Mouse (Mus musculus): ENCODE measurements around the gene Cap2. TPM values are rescaled to one million over a fixed set of nuclear protein-coding genes. Genes with fewer than 3 reads are reported as not detected.

The Cap2 gene
- polyA plus RNA-seq, 1 experiment from 2014 or later: 6.3 TPM

DNA sequence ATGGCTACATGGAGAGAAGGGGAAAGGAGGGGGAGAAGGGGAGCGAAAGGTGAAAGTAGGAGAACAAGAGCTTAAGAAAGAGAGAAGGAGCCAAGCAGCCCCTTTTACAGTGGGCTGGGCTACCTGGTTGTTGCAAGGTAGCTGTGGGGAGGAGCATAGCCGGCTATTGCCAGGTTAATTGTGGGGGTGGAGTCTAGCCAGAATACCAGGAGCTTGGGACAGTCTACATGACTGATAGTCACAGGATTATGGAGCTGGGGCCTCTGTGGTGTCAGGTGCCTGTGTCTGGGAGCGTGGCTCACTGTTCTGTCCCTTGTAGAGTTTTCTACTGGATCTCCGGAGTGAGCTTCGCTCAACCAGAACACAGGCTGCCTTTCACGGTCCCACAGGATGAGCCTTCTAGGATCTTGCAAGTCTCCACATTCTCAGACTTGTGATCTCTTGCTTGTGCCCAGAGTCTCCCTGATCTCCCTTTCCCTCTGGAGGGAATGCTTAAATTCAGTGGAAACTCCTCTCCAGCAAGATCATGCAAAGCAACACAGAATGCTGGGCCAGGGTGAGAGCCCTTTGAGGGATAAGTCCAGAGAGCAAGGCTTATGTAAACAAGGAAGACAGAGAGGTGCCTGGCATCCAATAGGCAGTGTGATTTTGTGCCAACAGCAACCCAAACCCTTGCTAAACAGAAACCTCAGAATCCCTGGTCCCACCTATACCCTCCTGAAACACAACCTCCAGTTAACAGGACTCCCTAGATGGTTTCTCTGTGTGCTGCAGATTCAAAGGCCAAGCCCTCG, 119.5 kb downstream of the Cap2 start:
- H3K9ac ChIP-seq: no peak overlapping the region
- no peak overlapping the region for H3K4me2 ChIP-seq
- no peaks in the 10 kb centered on the region for H3K9me3 ChIP-seq
- H3K4me3 ChIP-seq: no peak overlapping the region
- no peak for ATAC-seq (ENCODE audit: low FRiP score)
- WGBS: 84% methylated on average over 7 of the region's 7 CpGs
- H3K36me3 ChIP-seq: no peaks in the 10 kb centered on the region
- H3K27me3 ChIP-seq: no peaks in the 10 kb centered on the region
- H3K4me1 ChIP-seq (replicated peaks): peaks cover 6% of the 10 kb centered on the region
- no peak overlapping the region for H3K27ac ChIP-seq

- Histone ChIP-seq H3K4me3 (no peak overlapping the region), H3K9me3 (no peaks in the 10 kb centered on the region), H3K36me3 (no peaks in the 10 kb centered on the region), H3K27ac (no peak overlapping the region), H3K27me3 (no peaks in the 10 kb centered on the region), H3K9ac (no peak overlapping the region), H3K4me1 (replicated peaks) (0 out of 2 replicates have a peak, but pooled peaks cover 5% of the 10 kb centered on the region), H3K4me2 (no peak overlapping the region)
- ATAC-seq (ENCODE audit: low FRiP score): no peak
- WGBS: 92% methylated on average over 9 of the region's 9 CpGs
These were observed 125.0 kb downstream of the Cap2 start for GRCm38 (mm10) chr13:46626608-46627007.

GRCm38 (mm10) chr13:46627841-46628240, 126.2 kb downstream of the Cap2 start:
- H3K27ac ChIP-seq: no peak overlapping the region
- H3K4me3 ChIP-seq: no peak overlapping the region

DNA sequence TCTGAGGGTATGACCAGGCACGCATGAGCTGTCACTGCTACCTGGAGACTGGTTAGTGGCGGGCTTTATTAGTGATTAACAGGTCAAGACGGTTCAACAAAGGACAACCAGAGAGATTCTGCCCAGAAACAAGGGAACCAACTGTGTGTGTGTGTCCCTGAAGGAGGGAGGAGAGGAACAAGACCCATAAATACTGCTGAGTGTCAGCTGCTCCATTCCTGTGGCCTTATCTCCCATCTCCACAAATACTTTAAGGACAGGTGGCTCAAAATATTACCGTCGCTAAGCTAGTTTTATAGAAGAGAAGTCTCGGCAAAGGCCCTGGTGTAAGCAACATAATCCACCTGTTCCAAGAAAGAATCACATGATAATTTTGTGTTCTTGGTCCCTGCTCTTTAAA, 127.7 kb downstream of the Cap2 start:
- Histone ChIP-seq H3K9ac (no peak overlapping the region), H3K9me3 (no peaks in the 10 kb centered on the region), H3K27ac (no peak overlapping the region), H3K36me3 (no peaks in the 10 kb centered on the region), H3K4me1 (replicated peaks) (peaks cover 22% of the 10 kb centered on the region), H3K4me2 (no peak overlapping the region), H3K4me3 (no peak overlapping the region), H3K27me3 (no peaks in the 10 kb centered on the region)
- ATAC-seq (ENCODE audit: low FRiP score): no peak
- WGBS: 87% methylated on average over 6 of the region's 6 CpGs

More at GRCm38 (mm10) chr13:46627841-46628240, 126.2 kb downstream of the Cap2 start:
- Histone ChIP-seq H3K27me3 (no peaks in the 10 kb centered on the region), H3K36me3 (no peaks in the 10 kb centered on the region), H3K9ac (no peak overlapping the region), H3K4me1 (replicated peaks) (0 out of 2 replicates have a peak, but pooled peaks cover 8% of the 10 kb centered on the region), H3K9me3 (no peaks in the 10 kb centered on the region), H3K4me2 (no peak overlapping the region)
- ATAC-seq (ENCODE audit: low FRiP score): no peak
- 74% methylated on average over 10 of the region's 10 CpGs for WGBS

DNA sequence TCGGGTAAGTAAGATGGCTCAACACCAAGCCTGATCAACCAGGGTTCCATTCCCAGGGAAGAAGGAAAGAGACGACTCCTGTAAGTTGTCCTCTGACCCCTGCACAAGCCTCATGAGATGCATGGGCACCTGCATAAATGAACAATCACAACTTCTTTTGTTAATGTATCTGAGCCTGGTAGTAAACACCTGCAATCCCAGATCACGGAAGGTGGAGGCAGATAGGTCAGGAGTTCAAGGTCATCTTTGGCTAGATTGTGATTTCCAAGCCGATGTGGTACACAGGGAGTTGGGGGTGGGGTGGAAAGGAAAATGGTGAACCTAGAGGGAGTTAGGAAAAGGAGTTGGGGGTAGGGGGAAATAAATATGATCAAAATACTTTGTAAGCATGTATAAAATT, 131.1 kb downstream of the Cap2 start:
- 0 out of 2 replicates have a peak overlapping the region, but pooled peaks have one; percentile 82 for H3K27ac ChIP-seq
- WGBS: 63% methylated on average over 4 of the region's 4 CpGs
- no peaks in the 10 kb centered on the region for H3K27me3 ChIP-seq
- no peak overlapping the region for H3K9ac ChIP-seq
- H3K4me2 ChIP-seq: no peak overlapping the region
- no peak overlapping the region for H3K4me3 ChIP-seq
- H3K9me3 ChIP-seq: no peaks in the 10 kb centered on the region
- H3K36me3 ChIP-seq: 0 out of 2 replicates have a peak, but pooled peaks cover 4% of the 10 kb centered on the region
- ATAC-seq (ENCODE audit: low FRiP score): no peak
- H3K4me1 ChIP-seq (replicated peaks): peaks cover 23% of the 10 kb centered on the region

- peak overlapping the region; percentile 82 for H3K27ac ChIP-seq
- ATAC-seq (ENCODE audit: low FRiP score): peak; percentile 89
- peak overlapping the region; percentile 47 for H3K4me2 ChIP-seq
- peak overlapping the region; percentile 24 for H3K4me3 ChIP-seq
- 26% methylated on average over 18 of the region's 18 CpGs for WGBS
- H3K9me3 ChIP-seq: no peaks in the 10 kb centered on the region
- H3K9ac ChIP-seq: peak overlapping the region; percentile 49
- 0 out of 2 replicates have a peak, but pooled peaks cover 4% of the 10 kb centered on the region for H3K36me3 ChIP-seq
- H3K27me3 ChIP-seq: no peaks in the 10 kb centered on the region
- H3K4me1 ChIP-seq (replicated peaks): peaks cover 23% of the 10 kb centered on the region
These were observed 131.9 kb downstream of the Cap2 start for GRCm38 (mm10) chr13:46633320-46634132.

DNA sequence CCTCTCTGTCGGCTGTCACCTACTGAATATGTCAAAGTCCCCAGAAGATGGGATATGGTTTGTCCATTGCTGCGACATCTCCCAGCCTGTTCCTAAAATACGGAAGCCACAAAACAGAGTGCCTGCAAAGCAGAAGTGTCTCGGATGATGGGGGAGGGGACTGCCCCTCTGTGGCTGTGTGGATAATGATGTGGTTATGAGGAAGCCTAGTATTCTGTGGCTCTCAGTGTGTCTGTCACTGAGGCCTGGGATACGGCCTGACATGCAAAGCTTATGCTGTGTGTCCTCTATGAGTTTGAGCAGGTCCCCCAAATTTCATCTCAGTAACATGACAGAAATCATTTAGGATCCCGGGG, 132.5 kb downstream of the Cap2 start:
- Histone ChIP-seq H3K4me1 (replicated peaks) (peaks cover 23% of the 10 kb centered on the region), H3K4me2 (peak overlapping the region; percentile 47), H3K9me3 (no peaks in the 10 kb centered on the region), H3K4me3 (peak overlapping the region; percentile 24), H3K9ac (peak overlapping the region; percentile 49), H3K27me3 (no peaks in the 10 kb centered on the region), H3K27ac (peak overlapping the region; percentile 82), H3K36me3 (0 out of 2 replicates have a peak, but pooled peaks cover 4% of the 10 kb centered on the region)
- 24% methylated on average over 6 of the region's 6 CpGs for WGBS
- peak; percentile 81 for ATAC-seq (ENCODE audit: low FRiP score)

DNA sequence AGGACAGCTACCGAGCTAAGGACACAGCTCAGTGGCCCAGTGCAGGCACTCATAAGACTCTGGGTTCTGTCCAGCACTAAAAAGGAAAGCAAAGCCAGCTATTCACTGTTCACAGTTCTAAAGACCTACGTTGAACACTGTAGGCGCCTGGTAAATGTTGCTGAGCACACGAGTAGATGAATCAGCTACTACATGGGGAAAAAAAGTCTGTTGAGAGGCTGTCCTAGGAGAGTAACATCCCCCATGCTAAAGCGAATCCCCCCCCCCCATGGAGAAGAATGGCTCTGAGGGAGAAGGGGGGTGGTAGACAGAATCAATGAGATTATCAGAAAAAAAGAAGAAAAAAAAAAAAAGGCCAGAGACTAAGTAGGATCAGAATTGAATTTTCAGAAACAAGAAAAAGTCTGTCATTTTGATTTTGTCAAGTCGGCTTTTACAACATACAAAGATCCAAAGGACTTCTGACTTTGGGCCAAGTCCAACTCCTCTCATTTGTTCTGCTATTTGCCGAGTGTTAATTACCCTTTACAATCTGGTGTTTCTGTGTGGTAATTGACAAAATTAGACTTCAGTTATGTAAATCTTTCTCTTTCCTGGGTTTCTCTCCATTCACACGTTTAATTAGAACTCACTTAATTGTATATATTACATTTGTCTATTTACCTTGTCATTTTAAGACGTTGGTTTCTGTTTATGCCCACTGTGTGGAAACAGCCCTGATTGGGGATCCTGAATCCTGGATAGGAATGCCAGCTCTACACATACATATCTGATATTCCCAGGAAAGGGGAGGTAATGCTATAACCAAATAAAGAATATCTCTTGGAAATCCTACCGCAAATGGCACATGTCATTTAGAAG, 139.2 kb downstream of the Cap2 start:
- H3K27me3 ChIP-seq: no peaks in the 10 kb centered on the region
- 84% methylated on average over 10 of the region's 10 CpGs for WGBS
- no peak overlapping the region for H3K4me2 ChIP-seq

DNA sequence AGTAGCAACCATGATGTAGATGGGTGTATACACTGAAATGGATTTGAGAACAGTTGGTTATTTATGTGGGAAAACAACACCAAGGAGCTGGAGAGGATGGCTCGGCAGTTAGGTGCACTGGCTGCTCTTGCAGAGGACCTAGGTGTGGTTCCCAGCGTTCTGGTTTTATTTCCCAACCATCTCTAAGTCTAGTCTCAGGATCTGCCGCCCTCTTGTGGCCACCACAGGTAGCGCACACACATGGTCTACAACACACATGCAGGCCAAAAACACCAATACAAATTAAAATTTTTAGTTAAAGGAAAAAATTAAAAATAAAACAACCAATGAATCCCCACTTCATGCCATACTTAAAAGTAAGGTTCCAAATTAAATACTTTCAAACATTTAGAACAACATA, 140.7 kb downstream of the Cap2 start:
- Histone ChIP-seq H3K4me2 (no peak overlapping the region), H3K9me3 (peaks cover 7% of the 10 kb centered on the region; the same call in 1 of the 2 replicates), H3K9ac (no peak overlapping the region), H3K36me3 (0 out of 2 replicates have a peak, but pooled peaks cover 3% of the 10 kb centered on the region), H3K27me3 (no peaks in the 10 kb centered on the region), H3K27ac (no peak overlapping the region), H3K4me3 (no peak overlapping the region), H3K4me1 (replicated peaks) (no peaks in the 10 kb centered on the region)
- no peak for ATAC-seq (ENCODE audit: low FRiP score)
- 89% methylated on average over 4 of the region's 4 CpGs for WGBS

More for the DNA sequence above, 139.2 kb downstream of the Cap2 start:
- H3K9me3 ChIP-seq: peaks cover 7% of the 10 kb centered on the region; the same call in 1 of the 2 replicates
- 0 out of 2 replicates have a peak, but pooled peaks cover 7% of the 10 kb centered on the region for H3K36me3 ChIP-seq
- no peak overlapping the region for H3K9ac ChIP-seq
- H3K4me3 ChIP-seq: no peak overlapping the region
- H3K27ac ChIP-seq: no peak overlapping the region
- no peak for ATAC-seq (ENCODE audit: low FRiP score)
- H3K4me1 ChIP-seq (replicated peaks): no peaks in the 10 kb centered on the region

GRCm38 (mm10) chr13:46644175-46644574, 142.5 kb downstream of the Cap2 start:
- WGBS: 91% methylated on average over 6 of the region's 6 CpGs
- Histone ChIP-seq H3K27me3 (no peaks in the 10 kb centered on the region), H3K4me2 (no peak overlapping the region), H3K27ac (no peak overlapping the region), H3K4me3 (no peak overlapping the region), H3K4me1 (replicated peaks) (no peaks in the 10 kb centered on the region), H3K36me3 (0 out of 2 replicates have a peak, but pooled peaks cover 3% of the 10 kb centered on the region), H3K9ac (no peak overlapping the region), H3K9me3 (peaks cover 7% of the 10 kb centered on the region; the same call in 1 of the 2 replicates)
- no peak for ATAC-seq (ENCODE audit: low FRiP score)

GRCm38 (mm10) chr13:46645476-46645875, 143.8 kb downstream of the Cap2 start:
- Histone ChIP-seq H3K9me3 (peaks cover 7% of the 10 kb centered on the region; the same call in 1 of the 2 replicates), H3K4me2 (no peak overlapping the region), H3K4me3 (no peak overlapping the region), H3K27me3 (no peaks in the 10 kb centered on the region), H3K27ac (no peak overlapping the region), H3K9ac (no peak overlapping the region), H3K36me3 (0 out of 2 replicates have a peak, but pooled peaks cover 3% of the 10 kb centered on the region), H3K4me1 (replicated peaks) (no peaks in the 10 kb centered on the region)
- no peak for ATAC-seq (ENCODE audit: low FRiP score)
- WGBS: 68% methylated on average over 6 of the region's 6 CpGs

All from hindbrain, embryonic 13.5 days (tissue).